Mouse (Mus musculus) midbrain, embryonic 11.5 days (tissue): ENCODE data around the gene Cep170b. TPM values are rescaled to one million over a fixed set of nuclear protein-coding genes. Genes with fewer than 3 reads are reported as not detected.

Source experiments
- ATAC-seq: fragments of 200-750 bp; cut with Nextera tagmentation; 2 replicates; pipeline ENCODE4 v1.8.0; 2017; ENCODE audit warnings: moderate TSS enrichment, moderate library complexity; ENCODE audit not compliant: low FRiP score
- DNase-seq: peaks from one replicate; pipeline ENCODE4 v3.0.0; 2015; ENCODE audit warnings: low spot score; ENCODE audit errors: missing footprints
- H3K27ac ChIP-seq: fragments of 300-500 bp; sonication (generic); 2 replicates; pipeline ENCODE4 v1.5.1; 2014; ENCODE audit warnings: low read depth, low read length
- H3K27me3 ChIP-seq: fragments of 300-500 bp; sonication (generic); 2 replicates; pipeline ENCODE4 v1.6.1; 2014; ENCODE audit warnings: mild to moderate bottlenecking, low read length, moderate library complexity, mixed read lengths; ENCODE audit not compliant: control insufficient read depth, insufficient read depth
- H3K36me3 ChIP-seq: fragments of 300-500 bp; sonication (generic); 2 replicates; pipeline ENCODE4 v1.6.1; 2014; ENCODE audit warnings: mild to moderate bottlenecking, low read length, moderate library complexity, mixed read lengths; ENCODE audit not compliant: control insufficient read depth, insufficient read depth
- H3K4me1 ChIP-seq: fragments of 300-500 bp; sonication (generic); 2 replicates; pipeline ENCODE4 v1.6.1; 2014; ENCODE audit warnings: low read length; ENCODE audit not compliant: control insufficient read depth, insufficient read depth
- H3K4me2 ChIP-seq: fragments of 300-500 bp; sonication (generic); 2 replicates; pipeline ENCODE4 v1.6.1; 2014; ENCODE audit warnings: mild to moderate bottlenecking, moderate library complexity
- H3K4me3 ChIP-seq: fragments of 300-500 bp; sonication (generic); 2 replicates; pipeline ENCODE4 v1.5.1; 2014; ENCODE audit warnings: low read depth, low read length
- H3K9ac ChIP-seq: fragments of 300-500 bp; sonication (generic); 2 replicates; pipeline ENCODE4 v1.6.1; 2014; ENCODE audit warnings: low read length
- H3K9me3 ChIP-seq: fragments of 300-500 bp; sonication (generic); 2 replicates; pipeline ENCODE4 v1.6.1; 2016; ENCODE audit warnings: low read length; ENCODE audit not compliant: control insufficient read depth
- WGBS: fragments of 180-500 bp; shearing (Covaris S2); extraction: QIAGEN DNeasy Blood & Tissue Kit; methylation state at CpG from one replicate; pipeline ENCODE4 v1.1.7; 2014; 5-methylcytosine and 5-hydroxymethylcytosine counted together
- polyA plus RNA-seq: library from polyadenylated mRNA; unstranded; fragments of >200 nt; fragmentation: Nextera tagmentation; extraction: Ambion mirVana; gene quantifications from 2 replicates; pipeline ENCODE4 v1.2.1, GENCODE M21; 2014

Cep170b gene
- polyA plus RNA-seq, 1 experiment from 2014 or later, result 5.2 TPM

DNA sequence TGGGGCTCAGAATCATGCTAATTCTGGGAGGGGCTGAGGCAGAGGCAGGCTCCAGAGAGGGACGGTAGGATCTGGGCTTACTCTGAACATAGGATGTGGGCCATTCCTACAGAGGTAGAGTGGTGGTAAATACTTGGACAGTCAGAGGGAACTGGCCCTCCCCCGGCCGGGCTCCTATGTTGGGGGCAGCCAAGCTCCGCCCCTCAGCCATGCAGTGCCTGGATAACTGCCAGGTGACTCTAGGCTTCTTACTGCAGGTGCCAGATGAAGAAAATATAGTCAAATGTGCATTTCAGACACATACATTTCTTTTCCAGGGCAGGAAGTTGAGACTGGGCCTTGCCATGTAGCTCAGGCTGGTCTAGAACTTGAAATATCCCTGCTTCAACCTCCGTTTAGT, 43.2 kb upstream of the Cep170b start:
- H3K4me3 ChIP-seq, result no peak overlapping the region
- peaks cover 25% of the 10 kb centered on the region for H3K27me3 ChIP-seq
- no peak overlapping the region for H3K9ac ChIP-seq
- H3K9me3 ChIP-seq, result no peaks in the 10 kb centered on the region
- ATAC-seq (no peak), DNase-seq (no peak)
- H3K36me3 ChIP-seq, result no peaks in the 10 kb centered on the region
- no peak overlapping the region for H3K4me2 ChIP-seq
- peaks cover 32% of the 10 kb centered on the region for H3K4me1 ChIP-seq
- WGBS, result 71% methylated on average over 5 of the region's 5 CpGs
- H3K27ac ChIP-seq, result no peak overlapping the region

DNA sequence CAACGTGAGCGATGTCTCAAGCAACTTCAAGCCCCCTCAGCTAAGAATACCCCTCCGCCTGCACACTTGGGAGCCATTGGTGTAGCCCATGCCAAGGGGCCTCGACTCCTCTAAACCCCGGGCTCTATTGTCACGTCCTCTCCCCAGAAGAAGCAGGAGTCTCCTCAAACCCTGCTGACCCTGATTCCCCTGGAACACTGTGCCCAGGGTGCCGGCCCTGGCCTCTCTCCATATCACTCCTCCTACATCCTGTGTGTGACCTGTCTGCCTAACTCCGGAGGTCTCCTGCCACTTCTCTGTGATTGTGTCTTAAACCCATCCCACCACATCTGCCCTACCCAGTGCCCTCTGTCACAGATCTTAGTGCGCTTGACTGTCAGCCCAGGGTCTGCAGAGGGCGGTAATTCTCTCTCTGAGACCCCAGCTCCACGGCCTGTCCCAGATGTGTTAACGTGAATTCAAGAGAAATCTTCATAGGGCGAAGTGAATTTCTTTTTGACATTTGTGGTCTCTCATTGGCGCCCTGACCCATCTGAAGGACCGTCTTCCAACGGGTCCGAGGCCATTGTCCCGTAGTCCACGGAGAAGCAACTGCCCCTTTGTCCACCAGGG, 42.2 kb upstream of the Cep170b start:
- H3K4me3 ChIP-seq, result peak overlapping the region; percentile 55
- peaks cover 23% of the 10 kb centered on the region for H3K4me1 ChIP-seq
- H3K27me3 ChIP-seq, result peaks cover 25% of the 10 kb centered on the region
- ATAC-seq (peak; percentile 3; the same call in 1 of the 2 replicates), DNase-seq (peak; percentile 98)
- H3K9me3 ChIP-seq, result no peaks in the 10 kb centered on the region
- H3K9ac ChIP-seq, result peak overlapping the region; percentile 74
- WGBS, result 19% methylated on average over 19 of the region's 19 CpGs
- no peaks in the 10 kb centered on the region for H3K36me3 ChIP-seq
- peak overlapping the region; percentile 85 for H3K4me2 ChIP-seq
- H3K27ac ChIP-seq, result no peak overlapping the region

DNA sequence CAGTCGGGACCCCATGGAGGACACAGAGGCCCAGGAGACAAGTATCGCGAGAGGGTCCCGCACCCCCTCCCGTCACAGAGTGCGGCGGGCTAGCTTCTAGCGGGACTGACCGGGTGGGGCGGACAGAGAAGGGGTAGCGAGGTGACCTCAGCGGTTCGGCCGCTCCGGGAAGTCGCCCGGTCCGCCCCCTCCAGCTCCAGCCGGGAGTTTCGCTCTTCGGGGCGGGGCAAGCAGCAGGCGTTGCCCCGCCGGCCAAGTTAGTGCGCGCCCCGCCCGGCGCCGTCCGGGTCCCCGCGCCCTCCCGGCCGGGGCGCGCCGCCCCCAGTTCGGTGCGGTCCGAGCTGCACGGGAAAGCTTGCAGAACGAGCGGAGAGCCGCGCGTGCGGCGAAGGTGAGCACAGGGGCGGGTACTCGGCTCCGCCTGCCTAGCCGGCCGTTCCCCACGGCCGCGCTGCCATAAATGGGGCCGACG, 41.7 kb upstream of the Cep170b start, which contains the start of gene Zbtb42:
Gene Zbtb42, plus strand, starts transcription at position 274 of the 472 bp plus-strand sequence.
- ATAC-seq, result peak; percentile 65
- under 1% methylated on average over 58 of the region's 60 CpGs for WGBS
- Histone ChIP-seq H3K4me3 (peak within 1 kb of the TSS; percentile 55), H3K27ac (peak within 1 kb of the TSS; percentile 3), H3K9me3 (no peaks in the 10 kb centered on the region), H3K4me2 (peak within 1 kb of the TSS; percentile 85), H3K4me1 (peaks cover 21% of the 10 kb centered on the region), H3K36me3 (no peaks in the 10 kb centered on the region), H3K27me3 (peaks cover 25% of the 10 kb centered on the region), H3K9ac (peak within 1 kb of the TSS; percentile 74)
- DNase-seq, result no peak

DNA sequence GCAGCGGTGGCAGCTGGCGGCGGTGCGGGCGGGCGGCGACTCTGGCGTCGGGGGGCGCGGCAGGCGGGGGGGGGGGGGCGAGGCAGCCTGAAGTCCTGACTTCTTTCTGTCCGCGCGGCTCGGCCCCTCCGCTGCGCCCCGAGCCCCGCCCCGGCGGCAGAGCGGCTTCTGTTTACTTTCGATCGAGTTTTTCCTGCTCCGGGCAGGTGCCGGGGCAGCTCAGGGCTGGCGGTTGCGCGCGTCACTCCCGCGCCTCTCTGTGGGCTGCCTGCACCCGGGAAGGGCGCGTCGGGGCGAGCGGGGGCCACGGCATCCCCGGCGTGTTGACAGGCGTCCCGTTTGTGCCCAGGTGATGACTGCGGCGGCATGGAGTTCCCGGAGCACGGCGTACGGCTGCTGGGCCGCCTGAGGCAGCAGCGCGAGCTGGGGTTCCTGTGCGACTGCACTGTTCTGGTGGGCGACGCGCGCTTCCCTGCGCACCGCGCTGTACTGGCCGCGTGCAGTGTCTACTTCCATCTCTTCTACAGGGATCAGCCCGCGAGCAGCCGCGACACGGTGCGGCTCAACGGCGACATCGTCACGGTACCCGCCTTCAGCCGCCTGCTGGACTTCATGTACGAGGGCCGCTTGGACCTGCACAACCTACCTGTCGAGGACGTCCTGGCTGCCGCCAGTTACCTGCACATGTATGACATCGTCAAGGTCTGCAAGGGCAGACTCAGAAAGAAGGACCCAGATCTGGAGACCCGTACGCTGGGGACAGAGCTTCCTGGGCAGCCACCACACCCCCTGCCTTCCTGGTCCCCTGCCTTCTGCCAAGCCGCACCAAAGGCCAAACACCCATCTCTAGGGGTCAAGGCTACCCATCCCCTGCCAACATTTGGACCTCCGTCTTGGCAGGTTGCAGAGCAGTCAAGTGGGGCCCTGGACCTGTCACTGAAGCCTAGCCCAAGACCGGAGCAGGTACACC, 40.9 kb upstream of the Cep170b start:
- 4% methylated on average over 75 of the region's 87 CpGs for WGBS
- H3K27ac ChIP-seq, result peak overlapping the region; percentile 3; the same call in 1 of the 2 replicates
- peak; percentile 19 for ATAC-seq
- H3K36me3 ChIP-seq, result no peaks in the 10 kb centered on the region
- peak overlapping the region; percentile 55 for H3K4me3 ChIP-seq
- H3K4me2 ChIP-seq, result peak overlapping the region; percentile 85
- H3K27me3 ChIP-seq, result peaks cover 25% of the 10 kb centered on the region
- peak; percentile 92 for DNase-seq
- no peaks in the 10 kb centered on the region for H3K9me3 ChIP-seq
- peaks cover 21% of the 10 kb centered on the region for H3K4me1 ChIP-seq
- peak overlapping the region; percentile 74 for H3K9ac ChIP-seq

DNA sequence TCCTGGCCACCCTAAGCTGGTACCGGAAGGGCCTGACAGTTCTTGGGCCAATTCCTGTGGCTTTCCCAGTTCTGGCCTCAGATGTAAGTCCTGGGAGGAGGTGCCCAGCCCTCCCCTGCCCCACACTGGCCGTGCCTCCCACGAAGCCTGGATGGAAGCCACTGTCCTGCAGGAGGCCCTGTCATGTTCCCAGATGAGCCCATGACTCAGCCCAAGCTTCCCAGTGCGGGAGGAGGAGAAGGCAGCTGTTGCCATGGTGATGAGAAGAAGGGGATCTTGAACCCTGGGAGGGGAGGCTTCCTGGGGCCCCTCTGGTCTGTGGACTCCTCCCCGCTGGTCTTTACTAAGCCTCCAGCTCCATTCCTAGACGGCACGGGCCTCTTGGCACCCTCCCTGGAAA, 36.9 kb upstream of the Cep170b start:
- Histone ChIP-seq H3K4me3 (no peak overlapping the region), H3K9ac (no peak overlapping the region), H3K9me3 (no peaks in the 10 kb centered on the region), H3K27ac (no peak overlapping the region), H3K4me2 (no peak overlapping the region), H3K27me3 (peaks cover 17% of the 10 kb centered on the region), H3K36me3 (no peaks in the 10 kb centered on the region), H3K4me1 (peaks cover 8% of the 10 kb centered on the region; the same call in 1 of the 2 replicates)
- WGBS, result 42% methylated on average over 7 of the region's 7 CpGs
- ATAC-seq, result no peak
- no peak for DNase-seq

DNA sequence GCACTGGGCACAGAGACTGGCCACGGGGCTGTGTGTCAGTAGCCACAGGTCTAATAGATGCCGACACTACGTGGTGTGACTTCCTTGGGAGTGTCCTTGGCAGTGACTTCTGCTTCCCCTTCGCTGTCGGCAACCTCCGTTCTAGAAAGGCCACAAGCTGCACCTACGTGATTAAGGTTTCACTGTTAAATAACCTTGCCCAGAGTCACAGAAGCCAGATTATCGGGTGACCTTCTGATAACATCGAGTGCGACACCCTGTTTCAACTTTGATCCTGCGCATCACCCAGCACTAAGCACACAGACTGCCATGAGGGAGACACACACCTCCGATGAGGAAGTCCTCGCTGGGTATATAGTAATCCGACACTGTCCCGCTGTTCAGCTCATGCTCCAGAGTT, 31.8 kb upstream of the Cep170b start:
- Histone ChIP-seq H3K9me3 (no peaks in the 10 kb centered on the region), H3K36me3 (no peaks in the 10 kb centered on the region), H3K4me2 (no peak overlapping the region), H3K27me3 (no peaks in the 10 kb centered on the region), H3K4me3 (no peak overlapping the region), H3K27ac (no peak overlapping the region), H3K4me1 (peaks cover 7% of the 10 kb centered on the region), H3K9ac (no peak overlapping the region)
- no peak for ATAC-seq
- WGBS, result 84% methylated on average over 15 of the region's 15 CpGs
- DNase-seq, result no peak

DNA sequence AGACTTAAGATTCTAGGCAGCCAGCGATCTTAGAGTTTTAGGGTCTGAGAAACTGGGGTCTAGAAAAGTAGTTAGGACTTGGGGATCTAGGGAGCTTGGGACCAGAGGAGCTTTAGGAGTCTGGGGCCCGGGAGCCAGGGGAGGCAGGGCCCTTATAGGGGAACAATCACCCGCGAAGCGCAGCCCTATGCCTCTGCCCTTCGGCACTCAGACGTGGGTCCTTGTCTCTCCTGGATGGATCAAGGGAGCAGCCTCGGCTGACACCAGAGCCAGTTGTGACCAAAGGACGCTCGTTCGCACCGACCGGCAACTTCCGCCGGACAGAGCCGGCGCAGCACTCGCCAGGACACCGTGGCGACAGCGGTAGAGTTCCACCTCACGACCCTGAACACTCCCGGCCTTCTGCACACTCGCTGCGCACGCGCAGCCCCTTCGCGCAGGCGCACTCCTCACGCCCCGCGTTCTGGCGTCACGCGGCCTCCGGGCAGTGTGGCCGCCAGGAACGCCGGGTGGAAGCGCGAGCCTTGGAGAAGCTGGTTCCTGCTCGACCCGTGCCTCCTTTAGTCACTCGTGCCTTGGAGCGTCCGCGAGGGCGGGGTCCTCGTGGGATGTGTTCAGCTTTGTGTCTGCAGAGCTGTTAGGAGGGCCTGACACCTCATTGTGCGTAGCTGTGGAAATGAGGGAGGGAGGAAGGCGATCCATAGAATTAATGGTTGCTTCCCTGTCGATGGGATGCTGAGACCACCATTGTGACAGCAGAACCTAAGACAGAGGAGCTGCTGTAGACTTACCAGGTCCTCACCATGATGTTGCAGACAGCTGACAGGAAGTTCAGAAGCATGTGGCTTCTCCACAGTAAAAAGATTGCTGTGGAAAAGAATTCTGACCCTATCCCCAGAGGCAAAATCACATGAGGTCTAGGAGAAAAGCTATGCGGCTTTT, 26.8 kb upstream of the Cep170b start:
- 3% methylated on average over 54 of the region's 54 CpGs for WGBS
- Histone ChIP-seq H3K4me1 (peaks cover 12% of the 10 kb centered on the region), H3K27me3 (no peaks in the 10 kb centered on the region), H3K27ac (peak overlapping the region; percentile 62; the same call in 1 of the 2 replicates), H3K9me3 (no peaks in the 10 kb centered on the region), H3K36me3 (no peaks in the 10 kb centered on the region), H3K9ac (peak overlapping the region; percentile 94), H3K4me3 (peak overlapping the region; percentile 69), H3K4me2 (peak overlapping the region; percentile 96)
- DNase-seq (peak; percentile 100), ATAC-seq (peak; percentile 96)

DNA sequence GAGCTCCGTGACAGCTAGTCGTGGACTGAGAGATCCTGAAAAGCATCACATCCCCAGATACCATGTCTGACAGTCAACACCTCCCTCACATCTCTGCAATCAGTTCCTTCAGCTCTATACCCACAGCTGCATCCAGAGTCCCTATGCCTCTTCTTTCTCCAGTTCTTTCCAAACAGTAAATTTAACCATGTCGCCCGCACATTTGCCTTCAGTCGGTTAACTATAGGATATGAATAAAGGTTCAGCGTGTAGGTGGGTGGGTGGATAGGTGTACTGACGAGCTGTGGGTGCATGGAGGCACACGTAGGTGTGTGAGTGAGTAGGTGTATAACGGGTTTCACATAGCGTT, 26.2 kb upstream of the Cep170b start:
- no peaks in the 10 kb centered on the region for H3K27me3 ChIP-seq
- ATAC-seq (no peak), DNase-seq (no peak)
- no peak overlapping the region; the same call in 1 of the 2 replicates for H3K27ac ChIP-seq
- WGBS, result 84% methylated on average over 10 of the region's 10 CpGs
- no peaks in the 10 kb centered on the region for H3K9me3 ChIP-seq
- peak overlapping the region; percentile 94 for H3K9ac ChIP-seq
- H3K4me2 ChIP-seq, result peak overlapping the region; percentile 96
- peak overlapping the region; percentile 69 for H3K4me3 ChIP-seq
- H3K4me1 ChIP-seq, result peaks cover 12% of the 10 kb centered on the region
- H3K36me3 ChIP-seq, result no peaks in the 10 kb centered on the region
